Mouse (Mus musculus) heart, adult 18-20 months (tissue): Measurements from ENCODE around the gene BC051665. TPM values are rescaled to one million over a fixed set of nuclear protein-coding genes. Genes with fewer than 3 reads are reported as not detected.

Experiments used
- DNase-seq, 2 experiments: peaks; one replicate each; pipeline ENCODE4 v3.0.0; 2021 to 2022; ENCODE audit warnings: mixed read lengths in 1 of 2
- long read RNA-seq, 2 experiments: library from polyadenylated mRNA; stranded (forward); transcript quantifications; one replicate each; pipeline ENCODE4 v2.0.0; 2021
- total RNA-seq, 2 experiments: library from RNA; stranded (reverse); gene quantifications; 2 replicates each; pipeline ENCODE4 v1.2.3; 2021

Gene BC051665
- not detected for total RNA-seq
- long read RNA-seq, experiment 1, result 0 reads
- long read RNA-seq, experiment 2, result 0 reads

GRCm38 (mm10) chr13:60786264-60786663 lies at the start of gene BC051665:
TSS of gene BC051665 (minus strand) at chr13:60786364.
- no peak for DNase-seq

GRCm38 (mm10) chr13:60826052-60826451 lies 39.9 kb upstream of the BC051665 start:
- DNase-seq, result peak; percentile 56 to 64

GRCm38 (mm10) chr13:60820486-60821175 lies 34.5 kb upstream of the BC051665 start:
- DNase-seq, result no peak

- peak in 1 of 2 experiments; percentile 57 for DNase-seq
Measured at GRCm38 (mm10) chr13:60819469-60819868, 33.3 kb upstream of the BC051665 start.

- peak in 1 of 2 experiments; percentile 15 for DNase-seq
Measured at GRCm38 (mm10) chr13:60813722-60814121, 27.6 kb upstream of the BC051665 start.

- DNase-seq, result no peak
Measured at GRCm38 (mm10) chr13:60812768-60813167, 26.6 kb upstream of the BC051665 start.

GRCm38 (mm10) chr13:60809690-60810089 lies 23.5 kb upstream of the BC051665 start:
- DNase-seq, result no peak

GRCm38 (mm10) chr13:60802749-60803148 lies 16.6 kb upstream of the BC051665 start, which contains the start of gene Ctsll3:
TSS of gene Ctsll3 (minus strand) at chr13:60802849.
- DNase-seq, result no peak

GRCm38 (mm10) chr13:60789466-60789865 lies 3.3 kb upstream of the BC051665 start:
- DNase-seq, result no peak

GRCm38 (mm10) chr13:60783301-60783700 lies 2.9 kb downstream of the BC051665 start:
- no peak for DNase-seq

- DNase-seq, result no peak
Measured at GRCm38 (mm10) chr13:60780534-60780933, 5.6 kb downstream of the BC051665 start.

GRCm38 (mm10) chr13:60761161-60761560 lies 25.0 kb downstream of the BC051665 start:
- no peak for DNase-seq

- no peak for DNase-seq
Measured at GRCm38 (mm10) chr13:60760392-60760791, 25.8 kb downstream of the BC051665 start.

- peak; percentile 36 to 63 for DNase-seq
Measured at GRCm38 (mm10) chr13:60759136-60759535, 27.0 kb downstream of the BC051665 start.

GRCm38 (mm10) chr13:60757292-60757691 lies 28.9 kb downstream of the BC051665 start:
- no peak for DNase-seq

- no peak for DNase-seq
Measured at GRCm38 (mm10) chr13:60755251-60755650, 30.9 kb downstream of the BC051665 start.

- DNase-seq, result no peak
Measured at GRCm38 (mm10) chr13:60753216-60753615, 32.9 kb downstream of the BC051665 start.

- no peak for DNase-seq
Measured at GRCm38 (mm10) chr13:60750930-60751329, 35.2 kb downstream of the BC051665 start.

GRCm38 (mm10) chr13:60748556-60748955 lies 37.6 kb downstream of the BC051665 start:
- DNase-seq, result no peak

- no peak for DNase-seq
Measured at GRCm38 (mm10) chr13:60747201-60747600, 39.0 kb downstream of the BC051665 start.

GRCm38 (mm10) chr13:60746271-60746670 lies 39.9 kb downstream of the BC051665 start:
- DNase-seq, result peak in 1 of 2 experiments; percentile 33

GRCm38 (mm10) chr13:60745358-60745757 lies 40.8 kb downstream of the BC051665 start:
- no peak for DNase-seq

GRCm38 (mm10) chr13:60744736-60745135 lies 41.4 kb downstream of the BC051665 start:
- no peak for DNase-seq

GRCm38 (mm10) chr13:60744078-60744460 lies 42.1 kb downstream of the BC051665 start:
- DNase-seq, result peak; percentile 77 to 96
